Comparison of ENCODE assay signal across 12 mouse cellular contexts in genomic region chr13:101739732-101740381, GRCm38 (mm10). TPM values are rescaled to one million over a fixed set of nuclear protein-coding genes. Genes with fewer than 3 reads are reported as not detected.
A peak's percentile ranks its signal among the peaks of the same experiment; 100 is the strongest.
DNase-seq lines count a peak whose midpoint lies in the region; ATAC-seq lines count a peak whose summit lies in the region.
"Had no signal": no experiment of that assay in that cellular context is flagged by ENCODE, and none has a peak within 500 bp of the region (broad histone marks: within the 10 kb centered on the region; RNA-seq: fewer than 3 reads in every experiment).

No protein-coding gene starts in this region.

- H3K4me3 ChIP-seq in heart, embryonic 13.5 days, result no peak overlapping the region
- H3K4me3 ChIP-seq in liver, embryonic 12.5 days, result no peak overlapping the region
- H3K4me3 ChIP-seq in liver, embryonic 11.5 days (ENCODE audit: low read depth, low read length), result no peak overlapping the region
- H3K4me3 ChIP-seq: neural tube, embryonic 15.5 days had no signal

- WGBS in heart, embryonic 13.5 days, result 68% methylated on average over 4 of the region's 4 CpGs
- WGBS in liver, embryonic 12.5 days (ENCODE audit: insufficient replicate concordance), result 40% methylated on average over 4 of the region's 4 CpGs
- WGBS in liver, embryonic 11.5 days, result 55% methylated on average over 4 of the region's 4 CpGs

- intact Hi-C loops in heart, postnatal 36 days (cut with DNase I), result loop anchor here (5.0 kb wide), 2 partner anchors 62 to 172 kb away; no protein-coding TSS in a partner anchor

- DNase-seq in heart, postnatal 36 days, result no peak
- no peak for DNase-seq in liver, embryonic 11.5 days (ENCODE audit: low spot score)
- no peak for DNase-seq in adrenal gland, adult 8-10 months
- DNase-seq in urinary bladder, postnatal 4 days (ENCODE audit: low spot score in 2 of 2), result no peak
- DNase-seq: layer of hippocampus, postnatal 36 days had no signal

- no peak overlapping the region for H3K9ac ChIP-seq in heart, embryonic 13.5 days
- no peak overlapping the region for H3K9ac ChIP-seq in liver, embryonic 12.5 days
- H3K9ac ChIP-seq in liver, embryonic 11.5 days (ENCODE audit: low read depth, low read length), result no peak overlapping the region
- H3K9ac ChIP-seq: neural tube, embryonic 15.5 days had no signal

- 0 out of 2 replicates have a peak overlapping the region, but pooled peaks have one; percentile 20 for H3K27ac ChIP-seq in heart, embryonic 13.5 days (replicated peaks)
- 0 out of 2 replicates have a peak overlapping the region, but pooled peaks have one; percentile 36 for H3K27ac ChIP-seq in liver, embryonic 12.5 days
- no peak overlapping the region for H3K27ac ChIP-seq in liver, embryonic 11.5 days (ENCODE audit: low read depth, low read length)
- H3K27ac ChIP-seq: neural tube, embryonic 15.5 days had no signal

- peaks cover 45% of the 10 kb centered on the region for H3K4me1 ChIP-seq in heart, embryonic 13.5 days
- H3K4me1 ChIP-seq in liver, embryonic 12.5 days, result peaks cover 55% of the 10 kb centered on the region
- peaks cover 21% of the 10 kb centered on the region; the same call in 1 of the 2 replicates for H3K4me1 ChIP-seq in liver, embryonic 11.5 days (replicated peaks; ENCODE audit: control insufficient read depth, insufficient read depth, low read length)

- H3K9me3 ChIP-seq in heart, embryonic 13.5 days, result no peaks in the 10 kb centered on the region
- no peaks in the 10 kb centered on the region for H3K9me3 ChIP-seq in liver, embryonic 12.5 days (replicated peaks)
- no peaks in the 10 kb centered on the region for H3K9me3 ChIP-seq in liver, embryonic 11.5 days (ENCODE audit: control insufficient read depth, low read length)
- H3K9me3 ChIP-seq: neural tube, embryonic 15.5 days had no signal

- no peaks in the 10 kb centered on the region for H3K27me3 ChIP-seq in heart, embryonic 13.5 days (replicated peaks)
- H3K27me3 ChIP-seq in liver, embryonic 12.5 days (replicated peaks), result no peaks in the 10 kb centered on the region
- no peaks in the 10 kb centered on the region for H3K27me3 ChIP-seq in liver, embryonic 11.5 days (replicated peaks; ENCODE audit: control insufficient read depth, insufficient read depth, low read length)
- H3K27me3 ChIP-seq: neural tube, embryonic 15.5 days; Patski had no signal

- no peaks in the 10 kb centered on the region for H3K36me3 ChIP-seq in heart, embryonic 13.5 days
- no peaks in the 10 kb centered on the region for H3K36me3 ChIP-seq in liver, embryonic 12.5 days
- H3K36me3 ChIP-seq in liver, embryonic 11.5 days (ENCODE audit: control insufficient read depth, insufficient read depth, low read length), result no peaks in the 10 kb centered on the region
- H3K36me3 ChIP-seq: neural tube, embryonic 15.5 days had no signal

- H3K4me2 ChIP-seq in heart, embryonic 13.5 days, result no peak overlapping the region
- H3K4me2 ChIP-seq in liver, embryonic 12.5 days, result no peak overlapping the region
- no peak overlapping the region for H3K4me2 ChIP-seq in liver, embryonic 11.5 days
- H3K4me2 ChIP-seq: neural tube, embryonic 15.5 days had no signal

- no peak for ATAC-seq in heart, embryonic 13.5 days (ENCODE audit: extremely low read depth, insufficient number of reproducible peaks, low FRiP score, low TSS enrichment)
- no peak for ATAC-seq in liver, embryonic 12.5 days
- no peak for ATAC-seq in liver, embryonic 11.5 days (replicated peaks; ENCODE audit: low FRiP score)
- ATAC-seq in common myeloid progenitor, adult 5-6 weeks (replicated peaks; ENCODE audit: low read depth, poor library complexity, severe bottlenecking), result peak; percentile 37
- peak; percentile 24; the same call in 1 of the 2 replicates for ATAC-seq in megakaryocyte progenitor cell, adult 5-6 weeks (replicated peaks; ENCODE audit: poor library complexity)
- ATAC-seq: midbrain, embryonic 16.5 days; Patski had no signal

RNA-seq across cellular contexts. Expression of gene Pik3r1, which starts 28.2 kb away (rescaled TPM):
- polyA plus RNA-seq in heart, embryonic 13.5 days (2015; fragmentation: Nextera tagmentation; extraction: Ambion mirVana), result 13.3 and 15.5 TPM in 2 replicates
- 100 to 1,000 TPM; 102 to 142 TPM for total RNA-seq in heart, postnatal 36 days (2021)
- polyA plus RNA-seq in liver, embryonic 12.5 days (2016; fragmentation: Nextera tagmentation; extraction: Ambion mirVana), result 17.2 and 22.0 TPM in 2 replicates
- polyA plus RNA-seq in liver, embryonic 11.5 days (2014; fragmentation: Nextera tagmentation; extraction: Ambion mirVana), result 18.7 and 21.5 TPM in 2 replicates
- 114 and 116 TPM in 2 replicates for total RNA-seq in common myeloid progenitor, adult 5-6 weeks (2017)
- total RNA-seq in megakaryocyte progenitor cell, adult 5-6 weeks (2015), result 88.5 and 90.8 TPM in 2 replicates
- 84.9 and 106 TPM in 2 replicates for total RNA-seq in megakaryocyte progenitor cell, adult 5-6 weeks (2017)
- 100 to 1,000 TPM in 1 of 4 experiments, 10 to 100 TPM in 3; 52.9 to 103 (median 87.4) TPM for total RNA-seq in adrenal gland, adult 8-10 months (2022)

Comparison
In these comparisons a context has a peak if more than half of its experiments do, and no peak if none do; other contexts are left out.
1. ATAC-seq: peak in common myeloid progenitor, adult 5-6 weeks (single experiment) and megakaryocyte progenitor cell, adult 5-6 weeks (single experiment); none in heart, embryonic 13.5 days (single experiment), liver, embryonic 12.5 days (single experiment) and liver, embryonic 11.5 days (single experiment).